Mouse (Mus musculus): Measurements from ENCODE around the gene Sorbs1.

DNA sequence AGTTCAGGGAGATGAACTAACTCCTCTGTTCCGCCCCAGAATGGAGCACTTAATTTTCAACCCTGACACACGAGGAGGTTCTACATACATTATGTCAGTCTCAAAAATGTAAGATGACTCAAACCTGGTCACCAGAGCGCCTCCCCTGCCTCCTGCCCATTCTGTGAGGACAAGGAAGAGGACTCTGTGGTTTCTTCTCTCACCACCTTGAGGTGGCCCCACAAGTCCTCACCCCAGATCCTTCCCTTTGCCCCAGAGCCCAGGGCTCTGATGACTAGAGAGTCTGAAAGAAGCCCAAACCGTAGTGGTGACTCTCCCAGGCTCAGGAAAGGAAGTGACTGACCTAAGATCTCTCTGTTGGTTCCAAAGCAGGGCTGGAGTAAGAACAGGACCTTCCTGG, 17.5 kb downstream of the Sorbs1 start:
- TF ChIP-seq UBTF (IDR thresholded peaks at IDR 0.05; ENCODE audit: low read depth, low read length) (no peak), CTCF (conservative IDR thresholded peaks at IDR 0.05 in 1 of 2, IDR thresholded peaks at IDR 0.05 in 1 of 2; ENCODE audit: low read depth in 2 of 2, low read length in 2 of 2) (no peak), EP300 (IDR thresholded peaks at IDR 0.05; ENCODE audit: low read length) (no peak), ZNF384 (IDR thresholded peaks at IDR 0.05; ENCODE audit: low read depth, low read length) (no peak), SIN3A (IDR thresholded peaks at IDR 0.05; ENCODE audit: low read length) (no peak), POLR2AphosphoS2 (IDR thresholded peaks at IDR 0.05; ENCODE audit: low read depth, low read length) (no peak), JUN (IDR thresholded peaks at IDR 0.05; ENCODE audit: insufficient read depth, low read depth, low read length) (no peak), NRF1 (IDR thresholded peaks at IDR 0.05; ENCODE audit: low read depth, low read length) (no peak)

Data from CH12.LX (cell line).